Comparison of ENCODE assay signal across 7 mouse cellular contexts in genomic region chr4:33396222-33397176, GRCm38 (mm10).
DNase-seq lines count a peak whose midpoint lies in the region; ATAC-seq lines count a peak whose summit lies in the region.

No protein-coding gene starts in this region.

- no peak overlapping the region for H3K4me3 ChIP-seq in intestine, embryonic 15.5 days (replicated peaks)
- no peak overlapping the region for H3K4me3 ChIP-seq in midbrain, embryonic 13.5 days (replicated peaks)

- intact Hi-C loops in left cerebral cortex, postnatal 25 days (cut with DNase I): loop anchor here (1.0 to 5.0 kb wide), 3 partner anchors 526 to 976 kb away; partner anchors contain the start of gene Cnr1

- no peak overlapping the region for H3K9ac ChIP-seq in intestine, embryonic 15.5 days
- H3K9ac ChIP-seq in midbrain, embryonic 13.5 days (replicated peaks): no peak overlapping the region

- 58% methylated on average over 3 of the region's 3 CpGs for WGBS in intestine, embryonic 15.5 days
- WGBS in midbrain, embryonic 13.5 days: 54% methylated on average over 3 of the region's 3 CpGs

- ATAC-seq in activated CD4-positive, CD25-positive, alpha-beta regulatory T cell, adult 4 months: peak; percentile 75
- ATAC-seq in intestine, embryonic 15.5 days: peak; percentile 86
- ATAC-seq in midbrain, embryonic 13.5 days: peak; percentile 83

- H3K4me1 ChIP-seq in intestine, embryonic 15.5 days (replicated peaks): no peaks in the 10 kb centered on the region
- H3K4me1 ChIP-seq in midbrain, embryonic 13.5 days (replicated peaks): no peaks in the 10 kb centered on the region

- no peaks in the 10 kb centered on the region for H3K9me3 ChIP-seq in intestine, embryonic 15.5 days
- no peaks in the 10 kb centered on the region for H3K9me3 ChIP-seq in midbrain, embryonic 13.5 days

- H3K27ac ChIP-seq in intestine, embryonic 15.5 days: no peak overlapping the region
- H3K27ac ChIP-seq in midbrain, embryonic 13.5 days: no peak overlapping the region

- no peaks in the 10 kb centered on the region for H3K27me3 ChIP-seq in intestine, embryonic 15.5 days (replicated peaks)
- no peaks in the 10 kb centered on the region for H3K27me3 ChIP-seq in midbrain, embryonic 13.5 days

- H3K4me2 ChIP-seq in intestine, embryonic 15.5 days (replicated peaks): no peak overlapping the region
- no peak overlapping the region for H3K4me2 ChIP-seq in midbrain, embryonic 13.5 days (replicated peaks)

- peak; percentile 83 to 92 for DNase-seq in cerebellum, postnatal 36 days
- DNase-seq in gastrocnemius, adult 8-10 months (ENCODE audit: low spot score in 2 of 2): peak; percentile 68 to 76
- peak; percentile 87 to 90 for DNase-seq in left cerebral cortex, postnatal 25 days (ENCODE audit: low spot score in 2 of 2)
- peak; percentile 64 for DNase-seq in spleen, adult 12 weeks (ENCODE audit: low spot score)

- H3K36me3 ChIP-seq in intestine, embryonic 15.5 days: no peaks in the 10 kb centered on the region
- H3K36me3 ChIP-seq in midbrain, embryonic 13.5 days: no peaks in the 10 kb centered on the region
